Mouse (Mus musculus) bone marrow macrophage, adult 2 months (primary cell): ENCODE results near the gene Sh3rf1. TPM values are rescaled to one million over a fixed set of nuclear protein-coding genes. Genes with fewer than 3 reads are reported as not detected.

Experiments used
- H3K27ac ChIP-seq: 2 replicates; pipeline ENCODE4 v1.5.1; 2012; ENCODE audit warnings: low read depth, low read length; ENCODE audit not compliant: insufficient read depth
- H3K4me1 ChIP-seq: 2 replicates; pipeline ENCODE4 v1.6.1; 2012; ENCODE audit warnings: low read length; ENCODE audit not compliant: control insufficient read depth, insufficient read depth
- H3K4me3 ChIP-seq: 2 replicates; pipeline ENCODE4 v1.5.1; 2012; ENCODE audit warnings: mild to moderate bottlenecking, low read length, moderate library complexity; ENCODE audit not compliant: insufficient read depth
- CTCF ChIP-seq: IDR thresholded peaks from 2 replicates; pipeline ENCODE4 v1.5.1; 2012; ENCODE audit warnings: low read depth, mild to moderate bottlenecking, low read length, moderate library complexity
- POLR2A ChIP-seq: IDR thresholded peaks from 2 replicates; pipeline ENCODE4 v1.6.1; 2012; ENCODE audit warnings: mild to moderate bottlenecking, low read depth, low read length, borderline replicate concordance
- polyA plus RNA-seq: library from polyadenylated mRNA; stranded (reverse); fragments of >200 nt; gene quantifications from 2 replicates; pipeline ENCODE4 v1.2.4, GENCODE M21; 2012; ENCODE audit not compliant: missing spikeins, insufficient read depth, insufficient read length

Sh3rf1 gene
- polyA plus RNA-seq, 1 experiment: 2.2 TPM

GRCm38 (mm10) chr8:61316012-61316767, 92.5 kb downstream of the Sh3rf1 start:
- TF ChIP-seq CTCF: no peak
- no peak for TF ChIP-seq POLR2A
- H3K4me1 ChIP-seq: no peaks in the 10 kb centered on the region
- no peak overlapping the region for H3K27ac ChIP-seq
- no peak overlapping the region for H3K4me3 ChIP-seq

DNA sequence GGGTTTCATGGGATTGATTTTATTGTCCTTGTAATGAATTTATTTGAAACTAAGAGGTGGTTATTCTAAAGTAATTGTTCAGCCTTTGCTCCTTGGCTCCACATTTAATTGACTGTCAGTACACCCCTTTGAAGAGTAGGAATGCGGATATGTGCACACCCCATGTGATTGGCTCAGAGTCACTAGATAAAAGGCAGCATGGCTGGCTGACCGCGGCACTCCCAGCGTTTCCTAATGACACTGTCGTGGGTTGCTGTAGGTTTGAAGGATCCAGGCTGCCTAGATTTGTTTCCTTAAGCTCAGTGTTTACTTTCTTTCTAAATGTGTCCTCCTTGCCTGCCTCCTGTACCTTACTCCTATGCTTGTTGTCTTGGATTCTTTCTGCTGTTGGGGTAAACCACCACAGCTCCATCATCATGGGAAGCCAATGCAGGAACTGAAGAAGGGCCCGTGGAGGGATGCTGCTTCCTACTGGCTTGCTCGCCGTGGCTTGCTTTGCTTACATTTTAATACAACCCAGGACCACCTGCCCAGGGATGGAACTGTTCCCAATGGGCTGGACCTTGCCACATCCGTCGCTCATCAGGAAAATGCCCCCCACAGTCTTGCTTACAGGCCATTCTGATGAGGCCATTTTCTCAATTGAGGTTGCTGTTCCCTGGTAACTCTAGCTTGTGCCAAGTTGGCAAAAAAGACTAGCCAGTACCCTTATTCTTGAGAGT, 93.3 kb downstream of the Sh3rf1 start:
- H3K27ac ChIP-seq: no peak overlapping the region
- H3K4me1 ChIP-seq: no peaks in the 10 kb centered on the region
- H3K4me3 ChIP-seq: no peak overlapping the region
- TF ChIP-seq CTCF: no peak
- TF ChIP-seq POLR2A: no peak

DNA sequence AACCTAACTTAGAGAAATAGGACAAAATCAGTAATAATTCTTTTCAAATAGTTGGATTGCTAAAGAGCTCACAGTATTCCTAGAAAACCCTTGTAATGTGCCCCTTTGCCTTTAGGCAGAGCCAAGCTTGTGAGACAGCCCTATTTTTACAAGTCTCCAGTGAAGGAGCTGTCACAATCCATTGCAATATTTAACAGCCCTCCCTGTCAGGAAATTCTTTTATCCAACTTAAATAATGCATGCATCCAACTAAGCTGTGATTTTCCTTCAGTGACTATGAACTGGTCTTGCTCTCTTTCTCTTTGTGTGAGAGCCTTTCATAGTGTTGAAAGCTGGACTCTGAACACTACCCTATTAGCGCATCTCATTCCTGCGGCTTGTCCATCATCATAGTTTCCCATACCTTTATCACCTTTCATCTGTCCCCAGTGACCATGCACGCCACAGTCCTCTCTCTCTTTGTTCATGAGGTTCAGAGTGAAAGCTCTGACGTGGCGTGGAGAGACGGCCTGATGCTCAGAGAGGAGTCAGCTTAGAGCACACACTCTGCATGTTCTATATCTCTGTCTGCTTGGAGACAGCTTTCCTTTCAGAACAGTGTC, 94.0 kb downstream of the Sh3rf1 start:
- TF ChIP-seq CTCF (no peak), POLR2A (no peak)
- no peaks in the 10 kb centered on the region for H3K4me1 ChIP-seq
- H3K27ac ChIP-seq: no peak overlapping the region
- H3K4me3 ChIP-seq: no peak overlapping the region

GRCm38 (mm10) chr8:61321216-61321615, 97.5 kb downstream of the Sh3rf1 start:
- no peaks in the 10 kb centered on the region for H3K4me1 ChIP-seq
- H3K4me3 ChIP-seq: no peak overlapping the region
- TF ChIP-seq CTCF: no peak
- TF ChIP-seq POLR2A: no peak
- no peak overlapping the region for H3K27ac ChIP-seq

DNA sequence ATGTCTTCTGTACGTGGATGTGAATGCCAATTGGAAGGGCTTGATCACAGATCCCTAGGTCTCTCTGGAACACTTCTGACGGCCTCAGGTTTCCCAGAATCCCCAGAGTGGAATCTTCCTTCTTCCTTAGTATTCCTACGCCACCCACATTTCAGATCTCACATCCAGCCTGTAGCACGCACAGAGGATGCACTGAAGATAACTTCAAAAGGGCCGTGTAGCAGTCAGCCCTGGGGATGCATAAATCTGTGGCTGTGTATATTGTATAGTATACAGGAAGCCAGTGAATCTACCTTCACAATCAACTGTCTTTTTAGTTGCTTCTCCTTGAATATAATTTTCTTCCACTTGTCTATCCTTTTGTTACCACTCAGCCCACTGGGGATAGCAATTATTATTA, 98.1 kb downstream of the Sh3rf1 start:
- TF ChIP-seq POLR2A (no peak), CTCF (no peak)

GRCm38 (mm10) chr8:61322462-61322861, 98.8 kb downstream of the Sh3rf1 start:
- no peaks in the 10 kb centered on the region for H3K4me1 ChIP-seq
- H3K4me3 ChIP-seq: no peak overlapping the region
- no peak for TF ChIP-seq CTCF
- TF ChIP-seq POLR2A: no peak
- H3K27ac ChIP-seq: no peak overlapping the region

More for the DNA sequence above, 98.1 kb downstream of the Sh3rf1 start:
- Histone ChIP-seq H3K4me1 (no peaks in the 10 kb centered on the region), H3K27ac (no peak overlapping the region), H3K4me3 (no peak overlapping the region)

GRCm38 (mm10) chr8:61324363-61324914, 100.8 kb downstream of the Sh3rf1 start:
- H3K27ac ChIP-seq: no peak overlapping the region
- H3K4me1 ChIP-seq: no peaks in the 10 kb centered on the region
- no peak overlapping the region for H3K4me3 ChIP-seq
- TF ChIP-seq POLR2A (no peak), CTCF (no peak)

GRCm38 (mm10) chr8:61325014-61325715, 101.5 kb downstream of the Sh3rf1 start:
- H3K27ac ChIP-seq: no peak overlapping the region
- H3K4me1 ChIP-seq: no peaks in the 10 kb centered on the region
- no peak overlapping the region for H3K4me3 ChIP-seq
- TF ChIP-seq CTCF (no peak), POLR2A (no peak)

DNA sequence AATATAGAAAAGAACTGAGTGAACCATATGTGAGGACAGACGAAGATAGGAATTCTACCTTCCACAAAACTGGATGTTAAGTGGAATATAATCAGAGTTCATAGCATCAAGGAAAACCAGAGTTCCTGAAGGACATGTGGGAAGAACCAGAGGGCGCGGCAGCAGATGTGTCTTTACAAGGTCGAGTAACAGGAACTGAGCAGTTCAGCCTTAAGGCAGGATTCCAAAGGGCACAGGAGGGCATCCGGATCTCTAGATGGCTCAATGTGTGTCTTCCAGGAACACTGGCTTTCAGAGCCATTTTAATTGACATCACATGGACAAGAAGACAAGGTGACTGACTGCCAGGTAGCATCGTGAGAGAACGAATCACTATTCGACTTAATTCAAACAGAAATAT, 102.6 kb downstream of the Sh3rf1 start:
- Histone ChIP-seq H3K27ac (no peak overlapping the region), H3K4me1 (no peaks in the 10 kb centered on the region), H3K4me3 (no peak overlapping the region)
- no peak for TF ChIP-seq POLR2A
- no peak for TF ChIP-seq CTCF
